Mouse (Mus musculus): ENCODE measurements around the gene Kcnh2. TPM values are rescaled to one million over a fixed set of nuclear protein-coding genes. Genes with fewer than 3 reads are reported as not detected.

The Kcnh2 gene
- polyA plus RNA-seq, 1 experiment from 2014 or later, result 0.08 TPM

GRCm38 (mm10) chr5:24392724-24393123 is 41.3 kb upstream of the Kcnh2 start:
- TF ChIP-seq EP300 (IDR thresholded peaks at IDR 0.05; ENCODE audit: low read depth), result no peak
- TF ChIP-seq CTCF (IDR thresholded peaks at IDR 0.05; ENCODE audit: low read depth), result no peak
- H3K4me3 ChIP-seq (ENCODE audit: low read depth, low read length), result no peak overlapping the region
- H3K9ac ChIP-seq (replicated peaks), result no peak overlapping the region
- no peaks in the 10 kb centered on the region for H3K36me3 ChIP-seq (replicated peaks; ENCODE audit: insufficient read depth, low read length)
- DNase-seq, result no peak
- H3K9me3 ChIP-seq (ENCODE audit: low read length), result no peaks in the 10 kb centered on the region
- peaks cover 43% of the 10 kb centered on the region for H3K4me1 ChIP-seq (ENCODE audit: insufficient read depth)
- H3K27me3 ChIP-seq (ENCODE audit: insufficient read depth, low read length), result 0 out of 2 replicates have a peak, but pooled peaks cover 4% of the 10 kb centered on the region
- 73% methylated on average over 7 of the region's 7 CpGs for WGBS (ENCODE audit: insufficient replicate concordance)
- no peak overlapping the region for H3K4me2 ChIP-seq (ENCODE audit: low read depth, low read length)
- no peak for ATAC-seq
- 0 out of 2 replicates have a peak overlapping the region, but pooled peaks have one; percentile 92 for H3K27ac ChIP-seq (ENCODE audit: low read depth)

GRCm38 (mm10) chr5:24391864-24392263 is 40.5 kb upstream of the Kcnh2 start, which contains the start of gene Atg9b:
Atg9b (minus strand) TSS chr5:24392143.
- Histone ChIP-seq H3K27ac (ENCODE audit: low read depth) (0 out of 2 replicates have a peak within 1 kb of the TSS, but pooled peaks have one; percentile 92), H3K9me3 (ENCODE audit: low read length) (no peaks in the 10 kb centered on the region), H3K27me3 (ENCODE audit: insufficient read depth, low read length) (peaks cover 9% of the 10 kb centered on the region), H3K4me3 (ENCODE audit: low read depth, low read length) (no peak within 1 kb of the TSS), H3K4me1 (ENCODE audit: insufficient read depth) (peaks cover 51% of the 10 kb centered on the region), H3K4me2 (ENCODE audit: low read depth, low read length) (no peak within 1 kb of the TSS), H3K36me3 (replicated peaks; ENCODE audit: insufficient read depth, low read length) (no peaks in the 10 kb centered on the region), H3K9ac (replicated peaks) (no peak within 1 kb of the TSS)
- TF ChIP-seq EP300 (IDR thresholded peaks at IDR 0.05; ENCODE audit: low read depth), result no peak
- TF ChIP-seq CTCF (IDR thresholded peaks at IDR 0.05; ENCODE audit: low read depth), result no peak
- WGBS (ENCODE audit: insufficient replicate concordance), result 84% methylated on average over 7 of the region's 7 CpGs
- ATAC-seq (no peak), DNase-seq (no peak)

- DNase-seq (no peak), ATAC-seq (no peak)
- Histone ChIP-seq H3K9ac (replicated peaks) (no peak overlapping the region), H3K9me3 (ENCODE audit: low read length) (no peaks in the 10 kb centered on the region), H3K36me3 (replicated peaks; ENCODE audit: insufficient read depth, low read length) (no peaks in the 10 kb centered on the region), H3K27me3 (ENCODE audit: insufficient read depth, low read length) (peaks cover 9% of the 10 kb centered on the region), H3K4me3 (ENCODE audit: low read depth, low read length) (no peak overlapping the region), H3K4me1 (ENCODE audit: insufficient read depth) (peaks cover 55% of the 10 kb centered on the region), H3K4me2 (ENCODE audit: low read depth, low read length) (peak overlapping the region; percentile 14; the same call in 1 of the 2 replicates), H3K27ac (ENCODE audit: low read depth) (0 out of 2 replicates have a peak overlapping the region, but pooled peaks have one; percentile 22)
- TF ChIP-seq CTCF (IDR thresholded peaks at IDR 0.05; ENCODE audit: low read depth), result no peak
- TF ChIP-seq EP300 (IDR thresholded peaks at IDR 0.05; ENCODE audit: low read depth), result no peak
- 85% methylated on average over 4 of the region's 4 CpGs for WGBS (ENCODE audit: insufficient replicate concordance)
Measured at GRCm38 (mm10) chr5:24389658-24390020, 38.2 kb upstream of the Kcnh2 start.

GRCm38 (mm10) chr5:24389011-24389657 is 37.7 kb upstream of the Kcnh2 start:
- Histone ChIP-seq H3K27ac (ENCODE audit: low read depth) (0 out of 2 replicates have a peak overlapping the region, but pooled peaks have one; percentile 22), H3K9me3 (ENCODE audit: low read length) (no peaks in the 10 kb centered on the region), H3K36me3 (replicated peaks; ENCODE audit: insufficient read depth, low read length) (no peaks in the 10 kb centered on the region), H3K4me2 (ENCODE audit: low read depth, low read length) (peak overlapping the region; percentile 14; the same call in 1 of the 2 replicates), H3K4me3 (ENCODE audit: low read depth, low read length) (no peak overlapping the region), H3K9ac (replicated peaks) (no peak overlapping the region), H3K4me1 (ENCODE audit: insufficient read depth) (peaks cover 60% of the 10 kb centered on the region), H3K27me3 (ENCODE audit: insufficient read depth, low read length) (peaks cover 9% of the 10 kb centered on the region)
- ATAC-seq (peak; percentile 20; the same call in 1 of the 2 replicates), DNase-seq (peak; percentile 52)
- TF ChIP-seq CTCF (IDR thresholded peaks at IDR 0.05; ENCODE audit: low read depth) (no peak), EP300 (IDR thresholded peaks at IDR 0.05; ENCODE audit: low read depth) (no peak)
- 39% methylated on average over 6 of the region's 7 CpGs for WGBS (ENCODE audit: insufficient replicate concordance)

- Histone ChIP-seq H3K4me3 (ENCODE audit: low read depth, low read length) (peak overlapping the region; percentile 50), H3K9me3 (ENCODE audit: low read length) (no peaks in the 10 kb centered on the region), H3K27ac (ENCODE audit: low read depth) (peak overlapping the region; percentile 17; the same call in 1 of the 2 replicates), H3K4me1 (ENCODE audit: insufficient read depth) (peaks cover 57% of the 10 kb centered on the region), H3K36me3 (replicated peaks; ENCODE audit: insufficient read depth, low read length) (no peaks in the 10 kb centered on the region), H3K27me3 (ENCODE audit: insufficient read depth, low read length) (peaks cover 9% of the 10 kb centered on the region), H3K9ac (replicated peaks) (peak overlapping the region; percentile 49), H3K4me2 (ENCODE audit: low read depth, low read length) (peak overlapping the region; percentile 85)
- DNase-seq (no peak), ATAC-seq (no peak)
- TF ChIP-seq CTCF (IDR thresholded peaks at IDR 0.05; ENCODE audit: low read depth), result 0 out of 2 replicates have a peak, but pooled peaks have one; percentile 6
- TF ChIP-seq EP300 (IDR thresholded peaks at IDR 0.05; ENCODE audit: low read depth), result no peak
- 26% methylated on average over 26 of the region's 26 CpGs for WGBS (ENCODE audit: insufficient replicate concordance)
Measured at GRCm38 (mm10) chr5:24388246-24388915, 37.0 kb upstream of the Kcnh2 start.

All from liver, postnatal 0 days (tissue).